Mouse (Mus musculus) B cell, adult 2 months (primary cell): ENCODE measurements around the gene Tnfrsf19.

Source experiments
- DNase-seq, 2 experiments: peaks; one replicate each; pipeline ENCODE4 v3.0.0; 2022

The Tnfrsf19 gene

DNA sequence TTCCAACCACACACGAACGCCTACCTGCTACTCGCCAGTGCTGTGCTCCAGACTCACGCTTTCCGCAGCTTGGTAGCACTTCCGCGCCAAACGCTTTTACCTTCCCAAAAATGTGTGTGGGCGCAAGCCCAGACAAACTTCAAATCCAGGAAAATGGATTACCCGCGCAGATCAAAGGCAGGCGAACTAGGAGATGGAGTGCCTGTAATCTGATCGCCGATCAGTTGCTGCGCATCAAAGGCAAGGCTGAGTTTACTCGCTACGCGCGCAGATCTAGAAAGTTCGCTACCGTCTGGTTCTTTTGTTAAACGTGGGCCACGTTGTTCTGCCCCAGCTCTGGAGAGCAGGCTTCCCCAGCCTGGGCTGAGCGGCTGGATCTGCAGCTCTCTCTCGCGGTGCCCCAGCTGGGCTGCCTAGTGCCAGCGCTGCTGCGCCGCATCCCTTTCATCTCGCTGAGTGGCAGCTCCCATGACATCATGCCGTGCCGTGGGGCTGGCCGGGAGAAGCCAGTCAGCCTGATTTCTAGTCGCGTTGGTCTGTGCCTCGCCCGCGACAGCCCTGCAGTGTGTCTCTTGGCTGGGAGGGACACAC lies at the start of gene Tnfrsf19:
TSS of gene Tnfrsf19 (minus strand) at position 400 of the 591 bp plus-strand sequence.
- DNase-seq: peak; percentile 69 to 75

DNA sequence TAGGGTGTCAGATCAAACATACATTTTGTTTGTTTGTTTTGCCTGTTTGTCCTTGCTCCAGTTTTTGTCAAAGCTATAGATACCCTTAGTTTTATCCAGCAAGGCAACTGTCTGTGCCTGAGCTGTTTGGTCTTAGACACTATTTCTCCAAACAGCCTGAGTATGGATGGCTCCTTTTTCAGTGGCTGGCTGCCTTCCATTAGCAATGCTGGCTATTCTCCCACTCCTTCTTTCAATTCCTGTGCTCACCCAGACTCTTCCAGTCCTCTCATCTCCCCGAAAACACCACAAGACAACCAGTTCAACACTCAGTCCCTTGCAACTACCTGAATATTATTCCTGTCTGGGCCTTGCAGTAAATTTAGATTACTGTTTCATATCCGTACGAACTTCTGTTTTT lies 45.8 kb upstream of the Tnfrsf19 start:
- DNase-seq: no peak

GRCm38 (mm10) chr14:61090955-61091354 lies 44.7 kb upstream of the Tnfrsf19 start:
- DNase-seq: no peak

GRCm38 (mm10) chr14:61088187-61088586 lies 41.9 kb upstream of the Tnfrsf19 start:
- DNase-seq: no peak

DNA sequence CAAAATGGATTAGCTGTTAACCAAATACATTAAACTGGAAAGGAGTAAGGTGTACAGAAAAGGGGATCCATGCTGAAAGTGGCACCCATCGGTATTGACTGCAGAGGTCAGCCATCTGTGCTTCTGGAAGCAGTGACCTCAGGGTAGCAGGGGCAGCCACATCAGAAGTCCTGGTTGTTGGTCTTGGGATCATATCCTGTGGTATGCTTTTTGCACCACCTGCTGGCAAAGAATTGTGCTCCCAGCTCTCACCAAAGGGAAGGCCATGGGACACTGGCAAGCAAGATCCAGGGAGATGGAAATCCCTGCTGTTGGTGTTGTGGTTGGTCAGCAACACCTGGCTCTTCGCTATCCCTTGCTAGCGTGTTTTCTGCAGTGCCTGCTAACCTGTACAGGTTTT lies 39.0 kb upstream of the Tnfrsf19 start:
- peak; percentile 16 to 17 for DNase-seq

GRCm38 (mm10) chr14:61069555-61069954 lies 23.3 kb upstream of the Tnfrsf19 start:
- DNase-seq: no peak

- no peak for DNase-seq
Measured at GRCm38 (mm10) chr14:61061729-61062128, 15.4 kb upstream of the Tnfrsf19 start.

DNA sequence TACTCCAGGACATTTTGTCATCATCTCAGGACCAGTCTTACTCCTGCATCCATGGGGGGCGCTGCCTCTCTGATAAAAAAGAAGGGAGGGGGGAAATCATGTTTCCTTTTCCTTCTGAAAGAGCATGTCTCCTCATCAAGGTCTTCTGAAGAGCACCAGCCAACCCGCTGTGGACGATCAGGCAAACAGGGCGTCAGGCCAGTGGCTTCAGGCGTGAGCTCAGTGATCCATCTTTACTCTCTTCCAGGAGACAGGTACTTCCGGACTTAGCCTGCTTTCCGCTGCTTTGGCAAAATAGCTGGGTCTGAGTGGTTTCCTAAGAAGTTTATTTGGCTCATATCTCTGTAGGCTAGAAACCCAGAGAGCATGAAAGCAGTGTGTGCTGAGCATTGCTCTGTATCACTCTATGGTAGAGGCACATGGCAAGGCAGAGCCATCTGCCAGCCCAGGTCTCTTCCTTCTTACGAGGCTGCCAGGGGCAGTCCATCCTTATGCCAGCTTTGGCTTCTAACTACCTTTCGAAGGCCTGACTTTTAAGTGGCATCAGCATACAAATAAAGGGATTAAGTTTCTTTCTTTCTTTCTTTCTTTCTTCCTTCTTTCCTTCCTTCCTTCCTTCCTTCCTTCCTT lies 13.1 kb upstream of the Tnfrsf19 start:
- no peak for DNase-seq

GRCm38 (mm10) chr14:61056962-61057361 lies 10.7 kb upstream of the Tnfrsf19 start:
- DNase-seq: no peak

DNA sequence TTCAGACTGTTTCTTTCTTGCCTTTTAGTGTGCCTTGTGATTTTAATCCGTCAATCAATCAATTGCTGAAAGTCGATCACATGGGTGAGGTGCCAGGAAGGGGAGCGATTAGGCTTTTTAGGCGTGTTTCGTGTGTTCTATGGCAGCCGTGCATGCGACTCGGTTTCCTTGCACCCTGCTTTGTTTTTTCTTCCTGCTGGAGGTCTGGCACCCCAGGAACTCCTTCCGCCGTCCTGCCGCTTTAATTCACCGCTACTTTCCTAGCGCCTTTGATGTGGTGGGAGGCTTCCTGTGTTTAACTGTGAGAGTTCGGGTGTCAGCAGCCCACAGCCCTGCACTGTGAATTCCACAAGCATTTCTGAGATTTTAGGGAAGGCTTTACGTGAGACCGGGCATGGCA lies 10.2 kb upstream of the Tnfrsf19 start:
- DNase-seq: no peak

GRCm38 (mm10) chr14:61055864-61056263 lies 9.6 kb upstream of the Tnfrsf19 start:
- DNase-seq: no peak

DNA sequence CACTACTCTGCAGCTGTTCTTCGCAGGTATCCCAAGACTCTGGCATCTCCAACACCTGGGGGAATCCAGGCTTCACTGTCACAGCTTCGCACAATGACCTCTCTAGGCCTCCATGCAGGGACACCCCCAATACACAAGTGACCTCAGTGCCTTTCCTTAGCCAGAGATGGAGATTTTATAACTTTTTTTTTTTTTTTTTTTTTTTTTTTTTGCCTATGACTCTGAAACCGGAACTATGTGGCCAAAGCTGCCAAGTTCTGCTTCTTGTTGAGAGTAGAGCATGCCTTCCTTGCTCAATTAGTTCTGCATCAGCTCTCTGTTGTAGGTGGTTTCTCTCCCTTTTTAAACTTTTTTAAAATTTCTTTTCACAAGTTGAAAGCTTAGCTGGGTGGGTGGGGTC lies 5.9 kb upstream of the Tnfrsf19 start:
- DNase-seq: peak; percentile 25 to 33

DNA sequence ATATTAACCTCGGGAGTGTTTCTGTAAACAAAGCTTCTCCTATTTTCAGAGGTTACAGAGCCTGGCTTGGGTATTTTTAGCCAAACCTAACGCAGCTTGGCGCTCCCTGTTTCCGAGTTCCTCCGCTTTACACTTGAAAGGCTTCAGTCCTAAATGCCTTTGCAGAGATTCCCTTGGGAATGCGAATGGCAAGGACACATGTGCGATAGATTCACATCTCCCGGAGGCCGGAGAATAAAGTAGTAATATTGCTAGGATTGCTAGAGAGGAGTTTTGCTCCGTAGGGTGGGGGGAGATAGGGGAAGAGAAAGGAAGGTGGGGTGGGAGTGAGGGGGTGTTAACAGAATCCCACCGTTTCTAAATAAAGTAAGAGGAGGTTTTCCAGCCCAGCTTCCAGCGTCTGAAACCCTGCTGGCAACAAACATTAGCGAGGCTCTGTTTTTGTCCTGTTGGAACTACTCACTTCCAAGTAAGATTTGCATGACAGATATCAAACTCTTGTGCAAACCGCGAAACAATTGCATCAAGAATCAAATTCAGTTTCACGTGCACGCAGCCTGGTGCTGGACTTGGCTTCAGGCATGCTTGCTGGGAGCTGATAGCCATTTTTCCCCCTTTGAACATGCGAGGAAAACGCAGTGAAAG lies 722 bp downstream of the Tnfrsf19 start:
- DNase-seq: peak in 1 of 2 experiments; percentile 34

- DNase-seq: no peak
Measured at GRCm38 (mm10) chr14:61044316-61044715, 2.0 kb downstream of the Tnfrsf19 start.

- no peak for DNase-seq
Measured at GRCm38 (mm10) chr14:61043511-61044310, 2.6 kb downstream of the Tnfrsf19 start.

DNA sequence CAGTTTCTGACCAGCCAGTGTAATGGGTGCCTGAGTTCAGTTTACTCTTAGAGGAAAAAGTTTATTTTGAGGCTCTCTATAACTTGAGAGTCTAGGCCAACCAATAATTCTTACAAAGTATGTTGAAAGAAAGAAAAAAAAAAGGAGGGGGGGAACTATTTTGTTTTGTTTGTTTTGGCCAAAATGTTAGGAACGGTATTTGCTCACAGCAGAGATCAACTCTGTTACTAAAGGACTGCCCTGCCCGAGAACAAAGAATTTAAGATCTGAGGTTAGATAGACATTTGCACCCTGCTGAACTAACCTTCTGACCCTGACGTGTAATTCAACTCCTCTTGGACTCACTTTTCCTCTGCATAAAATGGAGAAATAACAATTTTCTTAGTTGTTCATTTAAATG lies 4.0 kb downstream of the Tnfrsf19 start:
- no peak for DNase-seq

DNA sequence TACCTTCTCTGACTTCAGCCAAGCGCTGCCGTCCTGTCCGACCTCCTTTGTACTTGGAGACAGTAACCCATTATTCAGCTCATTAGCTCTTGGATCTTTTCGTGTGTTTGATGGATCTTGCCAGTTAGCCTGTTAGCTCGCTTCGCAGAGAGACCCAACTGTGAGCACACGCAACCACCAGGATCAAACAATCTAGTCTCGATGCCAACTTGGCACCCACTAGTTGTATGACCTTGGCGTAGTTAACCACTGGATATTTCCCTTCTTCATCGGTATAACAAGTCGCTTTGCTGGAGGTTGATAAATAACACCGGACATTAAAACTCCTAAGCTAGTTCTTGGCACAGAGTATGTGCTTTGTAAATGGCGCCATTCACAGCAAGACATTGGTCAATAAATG lies 6.1 kb downstream of the Tnfrsf19 start:
- DNase-seq: no peak

GRCm38 (mm10) chr14:61038082-61038472 lies 8.2 kb downstream of the Tnfrsf19 start:
- DNase-seq: no peak

DNA sequence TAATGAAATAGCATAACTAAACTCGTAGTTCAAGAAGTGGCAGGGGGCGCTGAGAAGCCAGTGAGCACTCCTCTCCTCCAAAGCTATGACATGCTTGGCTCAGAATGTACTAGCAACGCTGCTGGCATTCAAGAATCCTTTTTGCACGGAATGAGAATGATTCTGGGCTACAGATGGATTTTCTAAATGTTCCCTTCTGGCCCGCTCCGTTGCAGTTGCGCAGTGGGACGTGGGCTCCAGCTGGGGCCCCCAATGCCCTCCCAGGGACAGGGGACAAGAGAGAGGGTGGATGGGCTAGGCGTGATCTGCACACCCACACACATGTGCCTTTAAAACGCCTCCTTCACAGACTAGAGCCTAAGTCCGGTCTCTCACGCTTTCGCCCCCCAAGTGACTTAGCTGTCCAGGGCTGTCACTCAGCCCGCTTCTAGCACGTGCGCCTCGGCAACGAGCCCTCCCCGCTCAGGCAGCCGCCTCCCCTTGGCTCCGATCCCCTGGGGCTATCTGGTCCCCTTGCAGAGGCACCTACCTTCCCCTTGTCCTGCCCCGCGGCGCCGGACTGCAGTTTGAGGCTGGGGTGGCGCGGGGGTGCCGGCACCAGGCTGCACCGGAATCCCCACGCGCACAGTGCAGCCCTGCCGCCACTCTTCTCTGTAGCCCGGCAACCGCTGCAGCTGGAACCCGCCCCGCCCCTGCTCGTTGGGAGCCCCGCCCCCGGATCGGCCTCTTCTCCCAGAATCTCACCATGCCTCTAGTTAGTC lies 8.8 kb downstream of the Tnfrsf19 start:
- peak; percentile 43 to 46 for DNase-seq

DNA sequence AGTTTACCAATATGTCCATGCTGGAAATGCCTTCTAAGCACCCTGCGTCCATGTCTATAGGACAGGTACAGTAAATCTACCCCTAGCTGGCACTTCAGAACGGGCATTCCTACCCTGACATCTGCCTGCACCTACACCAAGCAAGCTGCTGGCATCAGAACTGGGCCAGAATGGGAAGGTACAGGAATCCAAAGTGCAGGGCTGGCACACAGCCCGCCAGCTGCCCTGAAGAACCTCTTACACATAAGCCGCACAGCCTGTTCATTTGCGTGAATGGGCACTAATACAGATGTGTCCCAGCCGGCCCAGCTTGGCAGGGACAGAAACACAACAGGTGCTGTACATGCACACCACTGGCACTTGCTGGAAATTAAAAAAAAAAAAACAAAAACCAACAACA lies 15.9 kb downstream of the Tnfrsf19 start:
- no peak for DNase-seq

- no peak for DNase-seq
Measured at GRCm38 (mm10) chr14:61024006-61024405, 22.3 kb downstream of the Tnfrsf19 start.

GRCm38 (mm10) chr14:61022383-61022782 lies 23.9 kb downstream of the Tnfrsf19 start:
- no peak for DNase-seq

- DNase-seq: no peak
Measured at GRCm38 (mm10) chr14:61020968-61021367, 25.3 kb downstream of the Tnfrsf19 start.
